Mouse (Mus musculus): ENCODE measurements around the gene Jag1. TPM values are rescaled to one million over a fixed set of nuclear protein-coding genes. Genes with fewer than 3 reads are reported as not detected.
A peak's percentile ranks its signal among the peaks of the same experiment; 100 is the strongest.

The Jag1 gene
- polyA plus RNA-seq, 1 experiment, result 6.1 TPM

GRCm38 (mm10) chr2:137113288-137114061, 3.0 kb downstream of the Jag1 start:
- Histone ChIP-seq H3K27me3 (replicated peaks; ENCODE audit: control insufficient read depth, insufficient read depth, low read length) (no peaks in the 10 kb centered on the region), H3K4me3 (ENCODE audit: insufficient read depth, low read depth, low read length) (peak overlapping the region; percentile 65), H3K27ac (ENCODE audit: insufficient read depth, low read depth, low read length) (no peak overlapping the region), H3K4me1 (ENCODE audit: control insufficient read depth, insufficient read depth, low read length) (peaks cover 6% of the 10 kb centered on the region; the same call in 1 of the 2 replicates), H3K36me3 (ENCODE audit: control insufficient read depth, insufficient read depth, low read length) (no peaks in the 10 kb centered on the region)
- no peak for TF ChIP-seq CTCF (conservative IDR thresholded peaks at IDR 0.05; ENCODE audit: insufficient read depth, insufficient read length, low read depth, low read length)
- no peak for TF ChIP-seq POLR2A (IDR thresholded peaks at IDR 0.05; ENCODE audit: low read depth, low read length)
- peak; percentile 23 for DNase-seq
- WGBS, result 44% methylated on average over 12 of the region's 12 CpGs

DNA sequence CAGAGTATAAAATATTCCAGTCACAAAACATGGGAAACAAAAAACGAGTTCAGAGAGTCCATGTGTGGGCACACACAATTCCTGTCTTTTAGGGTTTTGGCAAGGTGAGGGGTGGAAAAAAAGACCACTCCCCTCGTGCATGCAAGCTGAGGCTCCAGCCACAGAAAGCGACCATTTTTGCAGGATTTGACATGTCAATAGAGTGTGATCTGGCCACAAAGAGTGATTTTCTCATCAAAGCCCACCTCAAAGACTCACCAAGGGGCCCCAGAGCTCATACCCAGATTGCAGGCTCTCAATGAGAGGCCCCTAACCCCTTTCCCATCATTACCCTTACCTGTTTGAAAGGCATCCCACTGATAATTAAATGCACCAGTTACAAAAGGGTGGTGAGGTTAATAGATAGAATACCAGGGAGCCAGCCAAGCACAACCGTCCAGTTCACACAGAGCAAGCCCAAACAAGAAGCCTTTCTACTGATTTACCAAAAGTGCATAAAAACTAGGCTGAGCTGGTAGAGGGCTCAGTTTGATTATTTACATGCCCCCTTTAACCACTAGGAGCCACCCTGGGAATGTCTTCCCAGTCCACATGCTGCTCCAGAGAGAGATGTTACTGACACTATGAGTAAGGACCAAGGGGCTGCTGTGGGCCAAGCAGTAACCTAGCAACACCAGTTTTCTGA, 6.1 kb downstream of the Jag1 start:
- Histone ChIP-seq H3K4me1 (ENCODE audit: control insufficient read depth, insufficient read depth, low read length) (no peaks in the 10 kb centered on the region; the same call in 1 of the 2 replicates), H3K27ac (ENCODE audit: insufficient read depth, low read depth, low read length) (no peak overlapping the region), H3K27me3 (replicated peaks; ENCODE audit: control insufficient read depth, insufficient read depth, low read length) (no peaks in the 10 kb centered on the region), H3K4me3 (ENCODE audit: insufficient read depth, low read depth, low read length) (no peak overlapping the region), H3K36me3 (ENCODE audit: control insufficient read depth, insufficient read depth, low read length) (no peaks in the 10 kb centered on the region)
- no peak for TF ChIP-seq CTCF (conservative IDR thresholded peaks at IDR 0.05; ENCODE audit: insufficient read depth, insufficient read length, low read depth, low read length)
- TF ChIP-seq POLR2A (IDR thresholded peaks at IDR 0.05; ENCODE audit: low read depth, low read length), result no peak
- peak; percentile 61 for DNase-seq
- WGBS, result 40% methylated on average over 4 of the region's 4 CpGs

DNA sequence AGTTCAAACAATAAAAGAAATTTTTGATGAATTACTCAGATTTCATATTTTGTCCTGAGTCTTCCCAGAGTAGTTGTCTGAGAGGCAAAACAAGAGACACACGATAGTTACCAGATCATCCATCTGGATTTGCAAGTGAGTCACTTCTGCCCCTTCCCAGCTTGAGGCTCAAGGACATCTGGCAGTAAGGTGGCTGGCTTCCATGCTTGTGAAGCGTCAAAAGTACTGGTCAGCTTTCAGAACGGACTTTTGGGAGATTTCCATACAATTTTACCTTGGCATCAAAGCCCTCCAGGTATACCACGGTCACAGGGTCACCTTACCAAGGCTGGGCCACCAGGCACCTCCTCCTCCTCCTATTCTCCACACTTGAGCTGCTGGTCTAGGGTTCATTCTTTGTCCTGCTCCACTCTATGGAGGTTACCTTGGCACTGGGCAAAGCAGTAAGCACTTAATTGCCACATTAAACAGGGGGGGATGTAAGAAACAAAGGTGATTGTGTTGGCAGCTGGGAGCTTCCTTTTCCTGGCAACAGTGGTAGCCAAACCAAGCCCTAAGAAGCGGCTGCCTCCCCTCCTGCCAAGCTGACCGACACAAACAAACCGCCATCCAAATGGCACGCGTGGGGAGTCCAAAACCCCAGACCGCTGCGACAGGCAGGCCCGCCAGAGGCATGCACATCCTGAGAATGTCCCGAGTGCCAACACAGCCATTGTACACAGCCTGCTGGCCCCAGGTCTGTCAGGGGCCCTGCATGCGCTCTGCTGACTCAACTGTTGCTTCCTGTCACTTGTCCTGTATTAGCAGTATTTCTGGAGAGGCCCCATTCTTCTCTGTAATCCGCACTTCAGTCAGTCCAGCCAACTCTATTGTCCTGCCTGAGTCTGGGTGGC, 6.9 kb downstream of the Jag1 start:
- peak; percentile 41 for DNase-seq
- TF ChIP-seq CTCF (conservative IDR thresholded peaks at IDR 0.05; ENCODE audit: insufficient read depth, insufficient read length, low read depth, low read length), result no peak

GRCm38 (mm10) chr2:137107946-137108345, 8.5 kb downstream of the Jag1 start:
- 60% methylated on average over 8 of the region's 8 CpGs for WGBS

More for the DNA sequence above, 6.9 kb downstream of the Jag1 start:
- no peaks in the 10 kb centered on the region for H3K27me3 ChIP-seq (replicated peaks; ENCODE audit: control insufficient read depth, insufficient read depth, low read length)
- WGBS, result 45% methylated on average over 15 of the region's 15 CpGs
- 0 out of 2 replicates have a peak overlapping the region, but pooled peaks have one; percentile 25 for H3K27ac ChIP-seq (ENCODE audit: insufficient read depth, low read depth, low read length)
- no peaks in the 10 kb centered on the region for H3K36me3 ChIP-seq (ENCODE audit: control insufficient read depth, insufficient read depth, low read length)
- H3K4me1 ChIP-seq (ENCODE audit: control insufficient read depth, insufficient read depth, low read length), result no peaks in the 10 kb centered on the region; the same call in 1 of the 2 replicates
- H3K4me3 ChIP-seq (ENCODE audit: insufficient read depth, low read depth, low read length), result no peak overlapping the region

DNA sequence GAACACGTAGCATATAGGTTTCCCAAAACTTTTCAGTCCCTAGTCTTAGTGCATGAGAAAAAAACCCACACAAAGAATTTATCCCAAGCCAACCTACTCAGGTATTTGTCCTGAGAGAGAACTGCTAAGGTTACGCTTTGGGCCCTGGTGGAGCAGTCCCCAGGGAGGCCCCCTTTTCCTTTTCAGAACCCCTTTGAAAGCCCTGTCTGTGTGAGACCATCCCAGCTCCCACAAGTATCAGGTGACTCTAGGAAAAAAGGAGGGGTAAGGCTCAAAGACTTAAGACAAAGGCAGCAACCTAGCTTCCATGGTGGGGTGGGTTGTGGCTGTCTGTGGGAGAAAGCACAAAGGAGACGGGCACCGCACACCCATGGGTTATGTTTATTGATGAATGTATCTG, 9.2 kb downstream of the Jag1 start:
- Histone ChIP-seq H3K4me3 (ENCODE audit: insufficient read depth, low read depth, low read length) (no peak overlapping the region), H3K27me3 (replicated peaks; ENCODE audit: control insufficient read depth, insufficient read depth, low read length) (no peaks in the 10 kb centered on the region), H3K36me3 (ENCODE audit: control insufficient read depth, insufficient read depth, low read length) (no peaks in the 10 kb centered on the region), H3K4me1 (ENCODE audit: control insufficient read depth, insufficient read depth, low read length) (no peaks in the 10 kb centered on the region; the same call in 1 of the 2 replicates), H3K27ac (ENCODE audit: insufficient read depth, low read depth, low read length) (no peak overlapping the region)
- no peak for DNase-seq
- 83% methylated on average over 4 of the region's 4 CpGs for WGBS
- TF ChIP-seq POLR2A (IDR thresholded peaks at IDR 0.05; ENCODE audit: low read depth, low read length), result no peak
- TF ChIP-seq CTCF (conservative IDR thresholded peaks at IDR 0.05; ENCODE audit: insufficient read depth, insufficient read length, low read depth, low read length), result no peak

More at GRCm38 (mm10) chr2:137107946-137108345, 8.5 kb downstream of the Jag1 start:
- Histone ChIP-seq H3K27ac (ENCODE audit: insufficient read depth, low read depth, low read length) (no peak overlapping the region), H3K36me3 (ENCODE audit: control insufficient read depth, insufficient read depth, low read length) (no peaks in the 10 kb centered on the region), H3K4me3 (ENCODE audit: insufficient read depth, low read depth, low read length) (no peak overlapping the region), H3K27me3 (replicated peaks; ENCODE audit: control insufficient read depth, insufficient read depth, low read length) (no peaks in the 10 kb centered on the region), H3K4me1 (ENCODE audit: control insufficient read depth, insufficient read depth, low read length) (no peaks in the 10 kb centered on the region; the same call in 1 of the 2 replicates)
- DNase-seq, result no peak
- no peak for TF ChIP-seq CTCF (conservative IDR thresholded peaks at IDR 0.05; ENCODE audit: insufficient read depth, insufficient read length, low read depth, low read length)
- no peak for TF ChIP-seq POLR2A (IDR thresholded peaks at IDR 0.05; ENCODE audit: low read depth, low read length)

DNA sequence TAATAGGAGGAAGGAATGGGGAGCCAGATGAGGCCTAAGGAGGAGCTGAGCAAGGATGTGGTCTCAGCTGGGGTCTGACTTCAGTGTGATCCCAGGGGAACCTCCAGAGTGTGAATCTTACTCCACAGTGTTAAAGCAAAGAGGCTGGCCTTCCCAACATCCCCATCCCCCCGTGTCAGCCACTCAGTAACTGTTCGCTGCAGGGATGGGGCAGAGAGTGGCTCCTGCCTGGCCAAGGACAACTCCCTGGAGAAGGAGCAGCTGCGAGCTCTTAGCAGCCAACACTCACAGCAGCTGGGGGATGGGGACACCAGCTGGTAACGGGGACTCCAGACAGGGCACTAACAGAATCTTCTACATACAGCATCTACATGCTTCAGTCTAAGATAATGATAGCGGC, 15.4 kb downstream of the Jag1 start:
- WGBS, result 60% methylated on average over 5 of the region's 5 CpGs
- no peaks in the 10 kb centered on the region for H3K4me1 ChIP-seq (ENCODE audit: control insufficient read depth, insufficient read depth, low read length)
- H3K36me3 ChIP-seq (ENCODE audit: control insufficient read depth, insufficient read depth, low read length), result no peaks in the 10 kb centered on the region

More for the DNA sequence above, 15.4 kb downstream of the Jag1 start:
- Histone ChIP-seq H3K27ac (ENCODE audit: insufficient read depth, low read depth, low read length) (no peak overlapping the region), H3K4me3 (ENCODE audit: insufficient read depth, low read depth, low read length) (no peak overlapping the region), H3K27me3 (replicated peaks; ENCODE audit: control insufficient read depth, insufficient read depth, low read length) (no peaks in the 10 kb centered on the region)
- no peak for TF ChIP-seq POLR2A (IDR thresholded peaks at IDR 0.05; ENCODE audit: low read depth, low read length)
- TF ChIP-seq CTCF (conservative IDR thresholded peaks at IDR 0.05; ENCODE audit: insufficient read depth, insufficient read length, low read depth, low read length), result no peak
- no peak for DNase-seq

All from kidney, adult 2 months (tissue).